Mouse (Mus musculus) spleen, adult 18-20 months (tissue): Measurements from ENCODE around the gene Gpr3.

Source experiments
- DNase-seq, 2 experiments: peaks; one replicate each; pipeline ENCODE4 v3.0.0; 2022; ENCODE audit warnings: mixed read lengths in 2 of 2

Gpr3 gene

DNA sequence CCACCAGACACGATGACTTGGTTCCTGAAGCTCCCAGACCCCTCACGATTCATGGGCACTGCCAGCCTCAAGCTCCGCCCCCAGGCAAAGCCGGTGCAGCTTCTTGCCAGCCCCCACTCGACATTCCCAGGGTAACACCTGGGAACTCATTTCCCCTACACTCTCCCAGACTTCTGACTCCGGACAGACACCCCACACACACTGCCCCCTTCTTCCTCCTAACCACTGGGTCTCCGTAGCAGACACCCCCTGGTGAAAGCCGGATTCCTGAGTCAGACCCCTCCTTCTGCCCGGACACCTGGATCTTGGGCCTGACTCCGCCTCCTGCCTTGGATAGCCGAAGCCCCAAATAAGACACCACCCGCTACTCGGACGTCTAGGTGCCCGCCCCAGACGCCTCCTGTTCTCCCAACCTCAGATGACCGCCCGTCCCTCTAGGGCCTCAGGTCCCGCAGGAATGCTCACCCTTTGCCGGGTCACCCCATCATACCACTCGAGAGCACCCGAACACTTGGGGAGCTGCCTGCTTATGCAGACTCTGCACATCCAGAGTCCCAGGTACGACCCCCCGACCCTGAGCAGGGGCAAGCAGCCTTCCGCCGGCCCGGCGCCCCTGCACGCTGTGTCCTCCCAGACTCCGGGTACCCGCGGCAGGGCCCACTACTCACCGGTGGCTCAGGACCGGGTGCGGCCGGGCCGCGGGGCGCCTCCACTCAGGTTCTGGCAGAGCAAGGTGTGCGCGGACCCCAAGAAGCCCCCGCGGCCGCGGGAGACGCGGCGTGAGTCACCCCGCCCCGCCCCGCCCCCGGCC is at the start of gene Gpr3, which contains the start of gene Cd164l2:
TSS of gene Gpr3 (minus strand) at position 786 of the 811 bp plus-strand sequence.
TSS of gene Cd164l2 (plus strand) at position 381 of the 811 bp plus-strand sequence.
- DNase-seq: no peak

DNA sequence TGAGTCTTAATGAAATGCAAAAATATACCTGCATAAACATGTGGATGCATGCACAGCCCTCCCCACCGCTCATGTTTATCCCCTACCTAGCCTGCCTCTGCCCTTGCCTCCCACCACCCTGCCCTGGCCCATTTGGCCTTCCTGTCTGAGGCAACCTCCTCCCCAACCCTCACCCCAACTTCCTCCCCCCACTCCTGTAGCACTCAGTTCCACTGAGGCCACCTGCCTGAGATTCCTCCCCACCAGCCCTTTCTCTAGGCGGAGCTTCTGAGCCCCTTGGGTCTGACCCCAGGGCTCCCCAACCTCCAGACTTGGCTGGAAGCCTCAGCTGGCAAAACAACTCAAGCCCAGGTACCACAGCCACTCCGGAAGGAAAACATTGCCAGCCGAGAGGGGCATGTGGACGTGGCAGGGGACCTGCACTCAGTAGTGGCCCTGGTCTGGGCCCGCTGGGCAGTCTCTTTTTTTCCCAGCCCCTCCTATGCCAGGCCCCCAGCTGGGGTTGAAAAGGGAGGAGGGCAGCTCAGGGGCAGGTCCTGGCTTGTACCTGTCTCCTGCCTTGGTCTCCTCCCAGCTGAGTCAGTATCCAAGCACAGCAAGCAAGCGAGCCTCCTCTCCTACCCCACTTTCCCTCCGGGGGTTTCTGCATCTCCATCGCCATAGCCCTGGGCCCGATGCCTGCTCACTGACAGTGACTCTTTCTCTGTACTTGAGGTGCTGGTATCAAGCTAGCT is 49.5 kb upstream of the Gpr3 start:
- DNase-seq: no peak

DNA sequence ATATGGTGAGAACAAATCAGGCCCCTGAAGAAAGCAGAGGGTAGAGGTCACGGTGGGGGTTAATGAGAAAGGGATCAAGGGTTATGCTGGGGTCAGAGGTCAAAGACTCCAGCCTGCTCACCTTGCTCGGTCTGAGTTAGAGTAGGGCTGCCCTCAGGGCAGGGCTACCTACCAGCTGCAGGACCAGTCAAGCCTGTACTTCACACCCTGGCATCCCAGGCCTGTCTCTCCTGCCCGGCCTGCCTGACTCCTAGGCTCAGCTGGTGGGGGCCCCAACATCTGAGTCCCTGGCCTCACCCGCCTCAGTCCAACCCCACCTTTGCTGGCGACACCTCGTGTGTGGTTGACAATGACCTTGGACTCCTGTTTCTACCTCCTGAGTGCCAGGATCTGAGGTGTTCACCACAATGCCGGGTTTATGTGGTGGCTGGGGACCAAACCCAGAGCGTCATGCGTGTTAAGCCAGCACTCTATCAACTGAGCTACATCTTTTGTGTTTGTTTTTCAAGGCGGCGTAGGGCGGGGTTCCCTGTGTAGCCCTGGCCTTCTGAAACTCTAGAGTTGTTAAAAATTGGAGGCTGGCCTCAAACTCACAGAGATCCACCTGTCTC is 45.6 kb upstream of the Gpr3 start:
- DNase-seq: no peak

- DNase-seq: no peak
Measured at GRCm38 (mm10) chr4:133257230-133257629, 44.9 kb upstream of the Gpr3 start.

GRCm38 (mm10) chr4:133256820-133257219 is 44.5 kb upstream of the Gpr3 start:
- DNase-seq: no peak

GRCm38 (mm10) chr4:133255392-133255791 is 43.1 kb upstream of the Gpr3 start:
- no peak for DNase-seq

DNA sequence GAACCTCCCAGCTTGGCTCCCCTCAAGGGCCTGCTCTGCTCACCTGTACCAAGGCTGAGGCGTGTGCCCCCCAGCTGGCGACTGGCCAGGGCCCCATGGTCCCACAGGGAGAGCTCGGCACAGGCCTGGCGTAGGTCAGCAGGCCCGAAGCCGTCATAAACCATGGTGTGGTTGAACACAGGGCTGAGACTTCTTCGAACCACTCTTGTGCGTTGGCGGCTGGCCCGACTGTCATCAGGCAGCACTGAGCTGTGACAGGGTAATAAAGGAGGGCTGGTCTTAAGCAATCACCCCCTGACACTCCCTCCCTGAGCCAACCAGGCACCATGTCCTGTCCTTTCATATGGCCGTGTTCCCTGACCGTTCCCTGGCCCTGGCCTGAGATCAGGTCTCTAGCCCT is 41.1 kb upstream of the Gpr3 start:
- DNase-seq: no peak

DNA sequence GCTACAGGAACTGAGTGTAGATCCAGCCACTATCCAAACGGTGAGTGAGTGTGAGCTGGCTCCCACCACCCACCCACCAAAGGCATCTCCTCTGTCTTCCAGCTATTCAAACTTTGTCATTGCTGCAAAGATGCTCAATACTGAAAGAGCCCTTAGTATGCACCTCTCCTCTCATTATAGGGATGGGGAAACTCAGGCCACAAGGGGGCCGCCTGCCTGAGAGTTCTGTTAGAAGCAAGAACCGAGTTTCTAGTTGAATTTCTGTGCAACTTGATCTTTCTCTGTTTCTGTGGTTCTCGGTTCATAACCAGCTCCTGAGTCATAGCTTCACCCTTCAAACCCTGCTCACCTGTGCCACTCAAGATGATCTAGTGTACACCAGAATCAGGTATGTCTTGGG is 39.8 kb upstream of the Gpr3 start:
- DNase-seq: no peak

GRCm38 (mm10) chr4:133251214-133251613 is 38.9 kb upstream of the Gpr3 start:
- no peak for DNase-seq

DNA sequence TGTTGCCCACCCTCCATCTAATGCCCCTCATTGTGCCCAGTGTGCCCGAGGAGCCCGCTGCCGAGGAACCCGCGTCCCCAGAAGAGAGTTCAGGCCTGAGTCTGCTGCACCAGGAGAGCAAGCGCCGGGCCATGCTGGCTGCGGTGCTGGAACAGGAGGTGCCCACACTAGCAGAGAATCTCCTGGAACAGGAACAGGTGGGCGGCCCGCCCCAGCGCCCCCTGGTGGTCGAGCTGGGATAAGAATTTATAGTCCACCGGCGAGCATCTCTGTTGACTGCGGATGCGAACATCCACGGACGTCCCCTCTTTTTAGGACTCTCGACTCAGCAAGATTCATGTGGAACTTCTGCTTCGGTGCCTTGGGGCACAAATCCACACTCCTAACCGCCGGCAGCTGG is 38.3 kb upstream of the Gpr3 start:
- peak; percentile 67 to 83 for DNase-seq

DNA sequence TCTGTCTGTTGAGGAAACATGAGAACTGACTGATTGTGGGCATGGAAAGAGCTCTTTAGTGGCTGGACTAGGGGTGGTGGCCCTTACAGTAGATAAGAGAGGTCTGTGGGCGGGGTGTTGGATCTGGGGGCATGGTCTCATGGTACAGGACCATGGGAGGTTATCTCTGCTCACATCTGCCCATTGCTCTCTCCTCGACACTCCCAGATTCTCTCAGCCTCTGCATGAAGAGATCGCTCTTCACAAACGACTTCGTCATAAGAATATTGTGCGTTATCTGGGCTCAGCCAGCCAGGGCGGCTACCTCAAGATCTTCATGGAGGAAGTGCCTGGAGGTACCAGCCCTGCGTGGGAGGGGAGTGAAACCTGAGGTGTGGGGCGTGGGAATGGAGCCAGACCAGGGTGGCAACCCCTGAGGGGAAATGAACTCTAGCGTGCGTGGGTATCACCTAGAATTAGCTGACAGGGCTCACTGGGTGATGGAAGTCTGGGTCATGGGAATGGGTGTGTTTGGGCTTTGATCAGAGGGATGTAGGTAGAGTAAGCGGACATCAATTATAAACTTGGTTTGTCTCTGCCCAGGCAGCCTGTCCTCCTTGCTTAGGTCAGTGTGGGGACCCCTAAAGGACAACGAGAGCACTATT is 35.6 kb upstream of the Gpr3 start:
- no peak for DNase-seq

- DNase-seq: no peak
Measured at GRCm38 (mm10) chr4:133247072-133247471, 34.7 kb upstream of the Gpr3 start.

GRCm38 (mm10) chr4:133244289-133244688 is 32.0 kb upstream of the Gpr3 start:
- DNase-seq: no peak

DNA sequence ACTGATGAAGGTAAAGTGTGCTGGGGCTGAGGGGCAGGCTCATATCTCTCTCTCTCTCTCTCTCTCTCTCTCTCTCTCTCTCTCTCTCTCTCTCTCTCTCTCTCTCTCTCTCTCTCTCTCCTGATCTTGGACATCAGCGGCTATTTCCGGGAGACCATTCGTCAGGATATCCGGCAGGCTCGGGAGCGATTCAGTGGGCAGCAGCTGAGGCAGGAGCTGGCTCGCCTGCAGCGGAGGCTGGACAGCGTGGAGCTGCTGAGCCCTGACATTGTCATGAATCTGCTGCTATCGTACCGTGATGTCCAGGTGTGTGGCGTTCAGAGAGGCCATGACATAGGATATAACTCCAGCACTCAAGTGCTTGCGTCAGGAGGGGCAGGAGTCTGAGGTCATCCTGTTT is 31.2 kb upstream of the Gpr3 start:
- DNase-seq: no peak

DNA sequence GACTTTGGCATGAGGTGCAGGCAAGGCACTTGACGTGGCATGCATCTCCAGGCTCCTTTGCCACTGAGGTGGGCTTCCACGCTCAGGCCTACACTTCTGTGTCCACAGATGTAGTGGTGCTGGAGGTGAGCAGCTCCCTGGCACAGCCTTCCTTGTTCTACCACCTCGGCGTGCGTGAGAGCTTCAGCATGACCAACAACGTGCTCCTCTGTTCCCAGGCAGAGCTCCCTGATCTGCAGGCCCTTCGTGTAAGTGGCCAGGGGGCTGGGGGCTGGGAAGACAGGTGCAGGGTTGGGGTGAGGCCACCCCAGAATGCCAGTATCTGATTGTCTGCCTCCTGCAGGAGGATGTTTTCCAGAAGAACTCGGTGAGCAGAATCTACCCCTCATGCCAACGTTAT is 30.4 kb upstream of the Gpr3 start:
- no peak for DNase-seq

GRCm38 (mm10) chr4:133241910-133242309 is 29.6 kb upstream of the Gpr3 start:
- DNase-seq: no peak

DNA sequence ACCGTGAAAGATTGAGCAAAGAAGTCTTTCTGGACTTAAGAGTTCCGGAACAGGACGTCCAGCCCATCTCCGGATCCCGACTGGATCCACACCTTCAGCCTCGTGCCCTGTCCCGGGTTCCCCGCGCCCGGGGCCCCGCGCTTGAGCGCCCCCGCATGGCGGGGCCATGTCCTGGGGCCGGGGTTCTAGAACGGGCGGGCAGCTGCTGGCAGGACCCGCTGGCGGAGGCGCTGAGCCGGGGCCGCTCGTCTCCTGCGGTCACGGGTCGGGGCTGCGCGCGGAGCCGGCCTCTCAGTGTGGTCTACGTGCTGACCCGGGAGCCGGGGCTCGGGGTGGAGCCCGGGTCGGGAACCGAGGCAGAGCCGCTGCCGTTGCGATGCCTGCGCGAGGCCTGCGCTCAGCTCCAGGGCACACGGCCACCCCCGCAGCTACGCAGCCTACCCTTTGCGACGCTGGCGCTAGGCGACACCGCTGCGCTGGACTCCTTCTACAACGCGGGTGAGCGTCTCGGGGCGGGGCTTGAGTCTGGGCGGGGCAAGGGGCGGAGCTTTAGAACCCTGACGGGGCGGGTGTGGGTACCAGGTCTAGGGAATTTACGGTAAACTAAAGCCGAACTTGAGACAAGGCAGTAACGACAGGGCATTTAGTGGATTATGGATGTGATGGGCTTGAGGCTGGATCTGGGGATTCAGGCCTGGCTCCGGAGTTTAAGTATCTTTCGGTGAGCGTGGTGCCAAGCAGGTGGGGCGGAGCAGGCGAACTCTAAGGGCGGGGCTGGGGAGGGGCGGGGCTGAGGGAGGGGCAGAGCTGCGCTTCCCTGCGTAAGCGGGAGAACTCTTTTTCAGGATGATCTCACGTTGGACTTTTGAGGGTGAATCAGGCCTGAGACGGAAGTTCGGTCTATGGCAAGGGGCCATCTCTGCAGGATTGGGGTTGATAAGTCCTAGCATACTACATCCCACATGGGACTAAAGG is 28.9 kb upstream of the Gpr3 start:
- DNase-seq: peak; percentile 83 to 93

DNA sequence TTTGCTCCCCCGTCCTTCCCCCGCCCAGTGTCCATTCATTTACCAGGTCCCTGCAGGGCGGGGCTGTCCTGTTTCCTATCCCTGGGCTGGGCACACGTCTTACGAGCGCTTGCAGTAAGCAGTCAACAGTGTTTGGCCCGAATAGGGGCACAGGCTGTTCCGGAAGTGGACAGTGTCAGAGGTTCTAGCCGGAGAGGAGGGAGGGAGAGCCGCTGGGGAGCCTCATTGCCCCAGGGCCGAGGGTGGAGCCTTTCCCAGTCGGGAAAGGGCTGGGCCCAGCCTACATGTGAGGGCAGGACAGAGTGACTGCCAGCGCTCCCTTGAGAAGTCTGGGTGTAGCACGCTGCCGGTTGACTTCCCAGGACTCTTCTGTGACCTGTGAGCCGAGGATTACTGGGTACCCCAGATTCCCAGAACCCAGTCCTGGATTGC is 28.2 kb upstream of the Gpr3 start, which contains the start of gene Map3k6:
TSS of gene Map3k6 (plus strand) at position 329 of the 432 bp plus-strand sequence.
- DNase-seq: peak; percentile 32 to 40

- DNase-seq: peak; percentile 40 to 41
Measured at GRCm38 (mm10) chr4:133237911-133238310, 25.6 kb upstream of the Gpr3 start.

DNA sequence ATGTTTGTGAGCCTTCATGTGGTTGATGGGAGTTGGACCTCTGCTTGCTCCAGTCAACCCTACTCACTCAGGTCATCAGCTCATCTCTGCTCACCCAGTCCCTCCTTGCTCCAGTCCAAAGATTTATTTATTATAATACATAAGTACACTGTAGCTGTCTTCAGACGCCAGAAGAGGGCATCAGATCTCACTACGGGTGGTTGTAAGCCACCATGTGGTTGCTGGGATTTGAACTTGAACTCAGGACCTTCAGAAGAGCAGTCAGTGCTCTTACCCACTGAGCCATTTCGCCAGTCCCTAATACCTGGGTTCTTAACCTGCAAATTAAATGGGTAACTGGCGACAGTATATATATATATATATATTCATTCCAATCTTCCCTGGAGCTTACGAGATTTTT is 23.1 kb upstream of the Gpr3 start:
- DNase-seq: no peak

DNA sequence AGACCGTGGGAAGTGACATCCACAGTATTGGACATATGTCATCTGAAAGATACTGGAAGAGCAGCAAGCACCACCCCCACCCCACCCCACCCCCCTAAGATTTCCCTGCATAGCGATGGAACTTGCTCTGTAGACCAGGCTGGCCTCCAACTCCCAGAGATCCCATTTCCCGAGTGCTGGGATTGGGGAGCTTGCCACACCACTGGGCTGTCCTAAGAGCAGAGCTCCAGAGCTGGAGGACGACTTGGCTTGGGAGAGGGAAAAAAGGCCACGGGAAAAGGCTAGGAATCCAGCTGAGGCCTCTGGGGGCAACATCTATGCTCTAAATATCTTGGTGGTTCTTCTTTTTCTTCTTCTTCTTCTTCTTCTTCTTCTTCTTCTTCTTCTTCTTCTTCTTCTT is 22.4 kb upstream of the Gpr3 start:
- DNase-seq: no peak
